Mouse (Mus musculus) gastrocnemius, adult 8-10 months (tissue): ENCODE measurements around the gene Cfap100. TPM values are rescaled to one million over a fixed set of nuclear protein-coding genes. Genes with fewer than 3 reads are reported as not detected.

Source experiments
- DNase-seq, 2 experiments: peaks; one replicate each; pipeline ENCODE4 v3.0.0; 2022; ENCODE audit warnings: low spot score in 2 of 2
- total RNA-seq, 4 experiments: library from RNA; stranded (reverse); gene quantifications; 2 replicates each; pipeline ENCODE4 v1.2.4; 2022

The Cfap100 gene
- total RNA-seq: under 1 TPM in 1 of 4 experiments, not detected in 3; 0.56 TPM

DNA sequence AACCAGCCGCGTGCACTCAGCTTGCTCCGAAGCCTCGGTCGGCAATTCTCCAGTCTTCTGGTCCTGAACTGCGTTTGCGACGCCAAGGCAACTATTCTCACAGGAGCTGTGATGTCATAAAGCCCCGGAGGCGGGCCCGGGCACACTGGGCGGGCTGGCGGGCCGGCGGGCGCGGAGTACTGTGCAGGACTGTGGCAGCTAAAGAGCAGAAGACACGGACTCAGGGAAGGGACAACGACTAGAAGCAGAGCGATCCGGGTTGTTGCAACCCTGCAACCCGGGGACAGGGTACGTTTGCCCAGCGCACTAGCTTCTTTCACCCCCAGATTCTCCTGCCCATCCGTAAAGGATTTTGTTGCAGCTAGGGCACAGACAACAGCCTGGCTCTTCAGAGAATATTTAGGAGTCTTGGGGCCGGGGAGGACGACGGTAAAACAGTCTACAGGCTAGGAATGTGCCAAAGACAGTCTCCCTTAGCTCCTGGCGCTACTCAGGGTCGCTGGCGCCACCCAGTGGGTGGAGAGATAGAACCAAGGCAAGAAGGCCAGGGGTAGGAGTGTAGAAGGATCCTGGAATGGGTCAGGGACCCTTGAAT lies at the start of gene Cfap100:
Gene Cfap100 (minus strand): TSS at position 418 of the 595 bp plus-strand sequence.
- DNase-seq: peak; percentile 60 to 71

DNA sequence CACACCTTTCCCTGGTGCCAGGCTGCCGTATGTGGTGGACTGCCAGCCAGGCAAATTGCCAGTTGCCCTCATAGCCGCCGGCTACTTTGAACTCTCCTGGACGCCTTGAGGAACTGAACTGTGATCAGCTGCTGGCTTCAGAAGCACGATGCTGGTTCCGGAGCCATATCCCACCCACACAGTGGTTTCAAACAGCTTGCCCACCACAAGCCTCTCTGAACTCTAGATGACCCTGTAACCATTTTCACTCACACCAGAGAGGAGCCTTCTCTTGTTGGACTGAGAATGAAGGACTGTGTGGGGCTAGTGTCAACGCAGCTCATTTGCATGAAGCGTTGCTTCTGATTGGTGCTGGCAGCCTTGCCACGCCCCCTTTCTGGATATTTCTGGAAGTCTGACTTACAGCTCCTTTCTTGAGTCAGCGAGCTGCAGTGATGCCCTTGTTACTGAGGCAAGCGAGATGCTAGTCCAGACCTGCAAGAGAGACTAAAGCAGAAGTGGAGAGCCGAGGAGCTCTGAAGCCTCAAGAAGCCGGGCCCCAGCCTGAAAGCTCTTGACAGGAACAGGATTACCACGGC lies 48.4 kb upstream of the Cfap100 start:
- DNase-seq: peak; percentile 60 to 78

DNA sequence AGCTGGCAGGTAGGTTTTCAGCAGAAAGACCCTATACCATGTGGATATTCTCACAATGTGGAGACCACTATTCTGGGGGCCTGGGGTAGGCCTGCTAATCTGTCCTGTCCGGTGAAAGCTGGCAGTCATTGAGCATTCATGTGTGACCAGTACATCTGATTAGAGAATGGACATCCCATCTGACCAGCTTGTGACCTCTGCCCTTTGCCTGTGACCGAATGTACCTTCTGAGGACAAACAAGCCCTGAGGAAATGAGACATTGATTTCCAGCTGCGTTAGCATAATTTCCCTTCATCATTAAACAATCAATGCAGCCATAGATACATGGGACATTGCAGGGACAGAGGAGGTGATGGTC lies 47.2 kb upstream of the Cfap100 start:
- no peak for DNase-seq

DNA sequence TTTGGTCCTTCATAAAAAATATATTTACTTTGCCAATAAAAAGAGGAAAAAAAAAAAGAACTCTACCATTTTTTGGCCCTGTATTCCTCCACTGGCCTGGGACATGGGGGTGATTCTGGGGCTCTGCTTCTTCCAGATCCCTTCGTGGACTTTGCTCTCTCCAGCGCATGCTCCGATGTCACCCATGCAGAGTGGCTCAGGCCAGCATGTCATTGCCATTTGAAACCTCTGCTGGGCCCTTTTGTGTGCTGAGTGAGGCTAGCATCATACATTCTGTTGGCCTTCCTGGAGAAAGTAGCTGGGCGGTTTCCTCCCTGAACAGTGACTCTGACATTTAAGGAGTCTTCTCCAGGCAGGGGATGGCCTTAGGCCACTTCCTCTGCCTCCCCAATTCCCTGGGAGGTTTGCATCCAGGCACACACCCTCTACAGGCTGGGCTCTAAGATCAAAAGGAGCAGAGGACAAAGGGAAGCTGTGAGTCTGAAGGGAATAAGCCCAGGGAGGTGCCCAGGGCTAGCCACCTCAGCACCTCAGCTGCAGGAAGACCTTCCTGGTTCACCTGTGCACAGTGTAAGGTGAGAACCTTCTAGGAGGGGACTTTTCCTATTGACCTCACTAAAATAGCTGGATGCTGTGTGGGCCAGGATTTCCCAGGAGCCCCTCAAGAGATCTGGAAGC lies 46.7 kb upstream of the Cfap100 start:
- no peak for DNase-seq

DNA sequence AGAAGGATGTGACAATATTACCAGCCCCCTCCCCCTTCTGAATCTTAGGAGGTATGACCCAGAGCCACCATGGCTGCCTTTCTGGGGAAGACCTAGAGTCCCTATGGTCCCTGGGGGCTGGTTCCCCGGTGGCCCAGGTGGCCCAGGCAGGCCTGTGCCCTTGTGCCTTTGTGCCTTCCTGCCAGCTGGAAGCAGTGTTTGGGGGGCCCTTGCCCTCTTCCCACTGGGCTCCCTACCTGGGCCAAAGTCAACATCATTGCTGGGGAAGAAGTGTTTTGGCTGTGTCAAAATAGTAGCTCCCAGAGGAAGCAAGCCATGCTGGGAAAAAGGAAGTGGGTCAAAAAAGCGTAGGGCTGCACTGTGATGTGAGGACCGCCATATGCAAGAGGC lies 45.8 kb upstream of the Cfap100 start:
- no peak for DNase-seq

DNA sequence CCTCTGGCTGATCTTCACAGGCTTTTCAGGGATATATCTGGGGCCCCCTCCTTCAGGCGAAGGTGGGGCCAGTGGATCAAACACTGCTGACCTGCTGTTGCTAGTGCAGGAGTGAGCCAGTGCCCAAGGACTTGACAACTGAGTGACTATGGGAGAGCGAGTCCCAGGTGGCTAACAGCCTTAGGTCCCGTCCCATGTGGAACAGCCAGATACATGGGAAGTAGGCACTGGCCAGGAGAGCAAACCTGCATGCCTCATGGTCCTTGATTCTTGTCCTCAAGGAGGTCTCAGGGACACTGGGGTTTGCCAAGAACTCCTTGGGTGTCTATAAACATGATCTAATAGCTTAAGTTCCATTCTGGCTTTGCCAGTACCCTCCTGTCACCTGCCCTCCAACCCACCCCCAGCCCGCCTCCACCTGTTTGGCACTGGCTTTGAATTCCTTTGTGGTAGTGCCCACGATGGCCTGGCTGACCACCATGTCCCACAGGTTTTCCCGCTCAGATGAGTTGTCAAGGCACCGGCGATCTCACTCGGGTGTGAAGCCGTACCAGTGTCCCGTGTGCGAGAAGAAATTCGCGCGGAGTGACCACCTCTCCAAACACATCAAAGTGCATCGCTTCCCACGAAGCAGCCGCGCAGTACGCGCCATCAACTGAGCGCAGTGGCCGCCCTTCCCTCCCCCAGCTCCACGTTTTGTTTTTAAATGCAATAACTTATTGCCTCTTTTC lies 45.2 kb upstream of the Cfap100 start:
- DNase-seq: no peak

DNA sequence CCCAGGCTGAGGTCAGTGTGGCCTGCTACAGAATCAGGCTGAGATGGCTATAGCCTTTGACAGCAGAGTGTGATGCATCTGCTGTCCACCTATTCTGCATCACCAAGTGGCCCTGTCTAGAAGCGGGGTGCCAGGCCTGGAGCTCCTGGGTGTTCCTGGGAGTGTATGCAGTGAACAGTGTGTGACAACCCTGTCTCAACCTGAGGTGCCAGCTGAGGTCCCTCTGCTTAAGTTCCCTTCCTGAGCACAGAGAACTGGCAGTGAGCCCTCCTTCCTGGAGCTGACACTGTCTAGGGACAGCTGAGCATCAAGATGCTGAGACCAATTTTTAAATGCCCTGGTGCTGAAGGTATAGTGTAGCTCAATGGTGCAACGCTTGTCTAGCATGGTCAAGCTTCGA lies 44.1 kb upstream of the Cfap100 start:
- DNase-seq: peak in 1 of 2 experiments; percentile 38

DNA sequence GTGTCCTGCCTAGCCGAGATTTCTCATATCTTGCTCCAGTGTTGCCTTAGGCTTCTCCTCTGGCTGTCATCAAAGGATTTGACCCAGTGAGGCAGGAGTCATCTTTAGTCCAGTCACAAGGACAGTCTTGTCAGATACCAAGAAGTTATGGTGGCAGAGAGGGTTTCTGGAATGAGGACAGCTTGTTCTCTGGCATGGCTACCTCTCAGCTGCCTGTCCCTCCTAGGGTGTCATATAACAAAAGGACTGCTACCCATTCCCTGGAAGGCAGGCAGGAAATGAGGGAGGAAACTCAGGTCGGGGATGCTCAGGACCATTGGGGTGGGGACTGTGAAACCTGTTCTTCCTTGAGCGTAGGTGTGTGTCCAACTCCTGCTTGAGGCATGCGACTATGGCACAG lies 43.5 kb upstream of the Cfap100 start:
- peak; percentile 48 to 52 for DNase-seq

DNA sequence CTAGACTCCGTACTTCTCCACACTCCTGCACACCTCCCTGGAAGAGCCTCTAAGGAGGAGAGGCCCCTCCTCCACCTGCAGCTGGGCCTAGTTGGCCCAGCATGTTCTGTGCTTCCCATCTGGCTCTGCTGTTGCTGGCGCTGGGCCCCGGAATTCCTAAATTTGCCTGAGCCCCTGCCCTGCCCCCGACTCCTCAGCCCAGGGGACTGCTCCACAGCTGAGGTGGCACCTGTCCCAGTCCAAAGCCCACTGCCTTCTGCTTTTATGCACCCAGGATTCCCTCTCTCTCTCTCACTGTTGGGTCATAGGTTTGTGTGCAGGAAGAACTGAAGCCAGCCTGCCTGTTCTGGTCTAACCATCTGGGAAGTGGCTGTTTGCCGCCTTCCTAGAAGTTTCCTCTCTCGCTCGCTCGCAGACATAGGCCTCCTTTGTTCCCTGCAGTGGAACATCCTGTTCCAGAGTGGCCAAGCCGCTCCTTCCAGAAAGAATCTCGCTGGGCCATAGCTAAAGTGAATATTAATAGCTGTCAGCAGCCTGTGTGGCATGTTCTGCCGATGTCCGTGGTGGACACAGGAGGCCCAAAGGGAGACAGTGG lies 42.4 kb upstream of the Cfap100 start:
- peak; percentile 52 to 53 for DNase-seq

DNA sequence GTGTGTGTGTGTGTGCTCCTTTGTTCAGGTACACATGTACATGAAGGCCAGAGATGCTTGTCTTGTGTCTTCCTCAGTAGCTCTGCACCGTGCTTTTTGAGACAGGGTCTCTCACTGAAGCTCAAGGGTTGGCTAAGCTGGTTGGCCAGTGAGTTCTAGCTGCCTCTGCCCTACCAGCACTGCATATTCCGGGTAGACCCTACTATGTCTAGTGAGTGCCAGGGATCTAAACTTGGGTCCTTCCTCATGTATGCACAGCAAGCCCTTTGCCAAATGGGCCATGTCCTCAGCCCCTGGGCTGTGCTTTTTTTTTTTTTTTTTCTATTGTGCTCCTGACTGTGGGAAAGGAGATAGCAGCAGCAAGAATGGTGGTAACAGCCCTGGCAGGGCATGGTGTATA lies 41.7 kb upstream of the Cfap100 start:
- no peak for DNase-seq

DNA sequence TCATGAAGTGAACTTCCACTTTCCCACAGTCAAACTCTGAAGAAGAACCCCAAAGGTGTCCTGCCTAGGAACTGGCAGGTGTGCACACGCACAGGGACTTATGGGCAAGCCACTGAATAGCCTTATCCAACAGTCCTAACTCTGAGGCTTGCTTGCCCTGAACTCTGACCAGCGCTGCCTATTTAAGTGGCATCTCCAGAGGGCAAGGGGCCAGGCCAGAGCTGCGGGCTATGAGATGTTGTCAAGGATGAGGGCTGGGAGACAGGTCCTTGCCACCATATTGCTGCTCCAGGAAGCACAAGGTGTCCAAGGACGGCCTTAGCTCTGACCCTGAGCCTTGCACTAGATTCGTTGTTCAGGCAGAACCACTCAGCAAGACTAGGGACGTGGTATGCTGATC lies 40.4 kb upstream of the Cfap100 start:
- no peak for DNase-seq

DNA sequence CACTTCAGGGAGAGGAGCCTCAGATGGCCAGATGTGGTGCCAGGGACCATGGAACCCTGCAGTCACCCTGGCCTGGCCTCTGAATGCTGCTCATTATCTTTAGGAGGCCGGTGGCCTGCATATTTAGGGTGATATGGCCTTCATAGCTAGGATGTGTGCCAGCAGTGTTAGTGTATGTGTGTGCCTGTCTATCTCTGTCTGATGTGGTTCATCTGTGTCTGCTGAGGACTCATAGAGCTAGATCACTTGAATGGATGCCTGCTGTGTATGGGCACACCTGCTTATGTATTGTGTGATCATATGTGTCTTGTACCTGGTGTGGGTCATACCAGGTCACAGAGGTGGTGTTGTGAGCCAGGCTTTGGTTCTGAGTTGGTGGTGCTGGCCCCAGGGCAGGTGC lies 39.6 kb upstream of the Cfap100 start:
- no peak for DNase-seq

DNA sequence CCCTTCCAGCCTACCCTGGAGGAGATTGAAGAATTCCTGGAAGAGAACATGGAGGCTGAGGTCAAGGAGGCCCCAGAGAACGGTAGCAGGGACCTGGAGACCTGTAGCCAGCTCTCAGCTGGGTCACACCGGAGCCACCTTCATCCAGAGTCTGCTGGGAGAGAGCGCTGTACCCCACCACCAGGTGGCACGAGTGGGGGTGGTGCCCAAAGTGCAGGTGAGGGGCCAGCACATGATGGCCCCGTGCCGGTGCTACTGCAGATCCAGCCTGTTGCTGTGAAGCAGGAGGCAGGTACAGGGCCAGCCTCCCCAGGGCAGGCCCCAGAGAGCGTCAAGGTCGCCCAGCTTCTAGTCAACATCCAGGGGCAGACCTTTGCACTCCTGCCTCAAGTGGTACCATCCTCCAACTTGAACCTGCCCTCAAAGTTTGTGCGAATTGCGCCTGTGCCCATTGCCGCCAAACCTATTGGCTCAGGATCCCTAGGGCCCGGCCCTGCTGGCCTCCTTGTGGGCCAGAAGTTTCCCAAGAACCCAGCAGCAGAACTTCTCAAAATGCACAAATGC lies 38.3 kb upstream of the Cfap100 start:
- no peak for DNase-seq

DNA sequence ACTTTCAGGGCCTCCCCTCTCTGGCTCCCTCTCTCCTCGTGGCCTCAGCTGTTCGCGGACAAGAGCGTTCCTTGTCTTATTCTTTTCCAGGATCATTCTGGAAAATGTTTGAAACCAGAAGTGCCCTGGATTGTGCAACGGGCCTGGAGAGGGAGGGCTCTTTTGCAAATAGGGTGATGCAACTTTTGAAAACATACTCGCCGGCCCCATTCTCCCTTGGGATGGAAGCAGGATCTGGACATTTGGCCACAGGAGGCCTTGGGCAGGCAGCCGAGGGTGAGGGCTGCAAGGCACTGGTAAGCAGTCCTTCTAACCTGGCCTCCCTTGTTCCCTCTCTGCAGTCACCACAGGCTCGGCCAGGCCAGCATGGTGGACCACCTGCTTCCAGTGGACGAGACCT lies 37.5 kb upstream of the Cfap100 start:
- peak; percentile 71 to 81 for DNase-seq

DNA sequence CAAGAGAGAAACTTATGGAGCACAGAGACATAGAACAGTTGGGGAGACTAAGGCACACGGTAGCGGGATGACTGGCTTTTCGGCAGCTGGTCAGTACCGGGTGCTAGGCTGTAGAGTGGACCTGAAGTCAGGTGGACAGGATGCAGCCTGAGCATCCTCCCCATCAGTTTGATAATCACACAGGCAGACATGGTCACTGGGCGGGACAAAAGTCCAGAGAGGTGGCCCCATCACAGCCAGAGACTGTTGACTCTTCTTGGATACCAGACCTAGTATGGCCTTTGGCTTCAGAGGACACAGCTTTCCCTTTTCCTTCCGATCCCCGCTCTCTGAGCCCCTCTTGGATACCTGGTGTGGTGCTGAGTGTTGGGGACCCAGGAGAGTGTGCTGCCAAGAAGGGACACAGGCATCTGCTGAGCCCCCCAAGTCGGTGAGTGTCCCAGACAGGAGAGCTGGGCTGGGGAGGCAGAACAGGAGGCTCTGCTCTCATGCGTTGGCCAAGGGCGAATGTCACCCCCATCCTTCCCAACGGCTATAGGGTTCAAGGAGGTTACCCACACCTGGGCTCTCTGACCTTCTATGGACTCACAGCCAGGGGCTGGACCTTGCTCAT lies 36.5 kb upstream of the Cfap100 start:
- DNase-seq: no peak

DNA sequence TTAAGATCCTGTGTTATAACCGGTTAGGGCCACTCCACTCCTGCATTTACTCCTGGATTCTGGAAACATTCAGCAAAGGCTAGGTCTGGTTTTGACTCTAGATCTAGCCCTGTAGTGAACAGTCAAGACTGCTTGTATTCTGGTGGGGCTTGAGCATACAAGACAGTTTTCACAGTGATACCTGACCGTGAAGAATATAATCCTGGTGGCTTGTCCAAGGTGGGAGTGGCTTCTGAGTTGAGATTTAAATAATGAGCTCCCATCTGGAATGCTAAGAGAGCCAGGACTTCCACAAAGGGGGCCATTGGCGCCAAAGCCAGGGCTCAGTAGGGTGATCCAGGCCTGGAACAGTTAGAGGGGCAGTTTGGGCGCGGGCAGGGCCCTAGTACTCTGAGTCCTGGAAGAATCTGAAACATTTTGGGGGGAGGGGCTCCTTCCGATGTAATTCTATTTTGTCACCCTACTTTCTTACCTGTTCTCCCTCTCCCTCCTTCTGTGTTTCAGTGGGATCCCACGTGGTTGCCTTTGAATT lies 35.4 kb upstream of the Cfap100 start:
- no peak for DNase-seq

DNA sequence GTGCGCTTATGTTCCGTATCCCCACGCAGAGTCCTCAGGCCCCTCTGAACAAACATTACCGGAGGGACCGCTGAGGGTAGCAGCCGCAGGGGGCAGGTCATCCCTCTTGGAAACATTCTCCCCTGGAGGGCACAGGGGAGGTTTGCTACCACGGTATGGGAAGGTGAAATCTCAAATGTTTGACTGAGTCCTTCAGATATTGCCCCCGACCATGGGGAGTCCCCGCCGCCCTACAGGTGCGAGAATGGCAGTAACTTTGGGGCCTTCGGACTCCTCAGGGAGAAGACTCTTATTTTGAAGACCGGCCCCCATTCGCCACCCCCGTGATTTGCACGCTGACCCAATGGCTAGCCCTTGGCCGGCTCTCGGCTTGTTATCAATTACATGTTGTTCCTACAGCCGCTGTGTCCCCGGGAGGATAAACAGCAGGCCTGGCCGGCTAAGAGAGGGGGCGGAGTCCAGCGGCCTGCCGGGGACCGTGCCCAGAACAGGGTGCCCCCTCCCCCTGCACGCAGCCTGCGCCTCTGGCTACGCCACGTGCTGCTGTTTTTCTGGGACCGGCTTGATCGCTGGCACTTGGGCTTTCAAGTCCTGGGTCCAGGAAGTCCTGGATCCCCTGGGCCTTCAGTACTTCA lies 34.7 kb upstream of the Cfap100 start:
- DNase-seq: peak; percentile 95 to 98

DNA sequence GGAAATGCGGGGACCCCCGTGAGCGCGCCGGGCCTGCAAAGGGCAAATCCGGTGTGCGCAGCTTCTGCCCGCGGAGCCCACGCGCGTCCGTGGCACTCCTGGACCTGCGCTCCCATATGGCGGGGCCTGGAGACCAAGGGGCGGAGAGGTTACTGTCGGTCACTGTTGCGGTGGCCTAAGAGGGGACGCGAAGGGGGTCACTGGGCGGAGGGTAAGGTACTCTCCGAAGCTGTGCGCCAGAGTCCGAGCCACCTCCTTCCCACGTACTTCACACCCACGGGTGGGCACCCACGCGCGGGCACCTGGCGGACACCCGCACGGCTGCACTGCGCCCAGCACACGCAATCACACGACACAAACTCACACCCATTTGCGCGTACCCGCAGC lies 34.2 kb upstream of the Cfap100 start:
- DNase-seq: no peak

DNA sequence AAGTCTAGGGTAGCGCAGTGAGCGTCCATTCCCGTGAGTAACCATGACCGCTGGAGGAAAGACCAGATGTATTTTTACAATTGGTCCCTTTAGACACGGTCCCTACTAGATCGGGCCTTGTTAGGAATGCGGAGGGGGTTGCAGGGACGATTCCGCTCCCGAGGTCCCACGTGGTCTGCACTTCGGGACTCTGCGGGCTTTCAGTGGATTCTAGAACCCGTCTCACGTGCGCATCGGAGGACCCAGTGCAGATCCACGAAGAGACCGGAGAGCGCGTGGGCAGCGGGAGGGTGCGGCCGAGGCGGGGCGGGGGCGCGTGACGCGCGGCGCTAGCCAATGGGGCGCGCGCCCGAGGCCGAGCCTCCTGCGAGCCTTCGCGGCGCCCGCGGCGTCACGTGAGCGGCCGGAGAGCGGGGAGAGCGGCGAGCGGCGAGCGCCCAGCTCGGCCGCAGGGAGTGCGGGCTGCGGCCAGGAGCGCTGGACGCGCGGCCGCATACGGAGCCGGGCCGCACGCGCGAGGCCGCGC lies 33.6 kb upstream of the Cfap100 start, which contains the start of gene Klf15:
Gene Klf15 (plus strand): TSS at position 396 of the 526 bp plus-strand sequence.
- peak; percentile 76 to 84 for DNase-seq

DNA sequence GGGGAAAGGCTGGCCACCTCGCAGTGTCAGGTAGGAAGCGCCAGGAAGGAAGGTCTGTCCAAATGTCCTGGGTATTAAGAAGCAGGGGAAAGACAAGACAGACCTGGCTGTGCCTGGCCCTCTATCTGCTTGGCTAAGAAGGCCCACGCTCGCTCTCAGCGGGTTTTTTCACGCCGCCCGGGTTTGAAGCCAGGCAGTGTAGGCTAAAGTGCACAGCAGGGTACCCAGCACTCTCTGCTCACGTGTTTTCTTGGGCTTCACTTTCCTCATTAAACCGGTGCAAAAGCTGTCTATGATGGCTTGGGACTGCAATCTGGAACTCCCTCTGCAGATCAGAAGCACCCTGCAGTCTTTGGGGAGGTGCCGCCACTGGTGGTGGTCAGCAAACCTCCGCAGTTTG lies 33.2 kb upstream of the Cfap100 start:
- no peak for DNase-seq
